ENCODE assay signal across 8 mouse cellular contexts in genomic region chr1:177259038-177259600, GRCm38 (mm10). TPM values are rescaled to one million over a fixed set of nuclear protein-coding genes. Genes with fewer than 3 reads are reported as not detected.
DNase-seq lines count a peak whose midpoint lies in the region; ATAC-seq and TF ChIP-seq lines count a peak whose summit lies in the region.

No protein-coding gene starts in this region.

- H3K36me3 ChIP-seq in embryonic facial prominence, embryonic 11.5 days (replicated peaks; ENCODE audit: control insufficient read depth, insufficient read depth, low read depth, low read length), result no peaks in the 10 kb centered on the region
- no peaks in the 10 kb centered on the region for H3K36me3 ChIP-seq in neural tube, embryonic 12.5 days

- H3K4me1 ChIP-seq in embryonic facial prominence, embryonic 11.5 days (ENCODE audit: control insufficient read depth, insufficient read depth, low read length), result no peaks in the 10 kb centered on the region; the same call in 1 of the 2 replicates
- H3K4me1 ChIP-seq in neural tube, embryonic 12.5 days, result peaks cover 11% of the 10 kb centered on the region; the same call in 1 of the 2 replicates

- peak overlapping the region; percentile 73 for H3K4me3 ChIP-seq in left cerebral cortex, adult 2 months
- peak overlapping the region; percentile 91 for H3K4me3 ChIP-seq in embryonic facial prominence, embryonic 11.5 days (ENCODE audit: low read depth, low read length)
- peak overlapping the region; percentile 83 for H3K4me3 ChIP-seq in neural tube, embryonic 12.5 days

- peak overlapping the region; percentile 91 for H3K9ac ChIP-seq in embryonic facial prominence, embryonic 11.5 days (replicated peaks; ENCODE audit: low read length)
- peak overlapping the region; percentile 97 for H3K9ac ChIP-seq in neural tube, embryonic 12.5 days

- H3K27ac ChIP-seq in left cerebral cortex, adult 2 months, result peak overlapping the region; percentile 98
- H3K27ac ChIP-seq in embryonic facial prominence, embryonic 11.5 days (replicated peaks; ENCODE audit: low read depth, low read length), result peak overlapping the region; percentile 98
- H3K27ac ChIP-seq in neural tube, embryonic 12.5 days, result peak overlapping the region; percentile 100

- TF ChIP-seq CTCF in left cerebral cortex, adult 2 months (IDR thresholded peaks at IDR 0.05), result no peak

- H3K9me3 ChIP-seq in embryonic facial prominence, embryonic 11.5 days (replicated peaks; ENCODE audit: control insufficient read depth, low read length), result no peaks in the 10 kb centered on the region
- no peaks in the 10 kb centered on the region for H3K9me3 ChIP-seq in neural tube, embryonic 12.5 days

- no peaks in the 10 kb centered on the region for H3K27me3 ChIP-seq in embryonic facial prominence, embryonic 11.5 days (ENCODE audit: control insufficient read depth, insufficient read depth, low read length)
- no peaks in the 10 kb centered on the region for H3K27me3 ChIP-seq in neural tube, embryonic 12.5 days (replicated peaks)

- ATAC-seq in embryonic facial prominence, embryonic 11.5 days (replicated peaks; ENCODE audit: insufficient number of reproducible peaks, low FRiP score, low TSS enrichment, low read depth), result no peak
- ATAC-seq in inflammation-experienced regulatory T-cells, adult 6 months, result peak; percentile 30
- ATAC-seq in neural tube, embryonic 12.5 days (ENCODE audit: low FRiP score, low read depth), result no peak

- H3K4me2 ChIP-seq in embryonic facial prominence, embryonic 11.5 days (ENCODE audit: low read depth, low read length), result peak overlapping the region; percentile 67
- peak overlapping the region; percentile 93 for H3K4me2 ChIP-seq in neural tube, embryonic 12.5 days (replicated peaks)

- intact Hi-C loops in left cerebral cortex, adult 2 months (cut with DNase I), result loop anchor here (5.0 kb wide), 6 partner anchors 48 to 443 kb away; partner anchors contain the start of gene Zbtb18
- intact Hi-C loops in left cerebral cortex, postnatal 36 days (cut with DNase I), result loop anchor here (5.0 kb wide), 4 partner anchors 48 to 183 kb away; partner anchors contain the start of gene Zbtb18

- no peak for DNase-seq in left cerebral cortex, adult 2 months (ENCODE audit: extremely low spot score in 1 of 2, low spot score in 2 of 2)
- no peak for DNase-seq in left cerebral cortex, postnatal 36 days (ENCODE audit: low spot score in 2 of 2)
- DNase-seq in embryonic facial prominence, embryonic 11.5 days (ENCODE audit: low spot score), result no peak
- DNase-seq in spleen, adult 12 weeks (ENCODE audit: low spot score), result no peak
- no peak for DNase-seq in spleen, adult 18-20 months
- no peak for DNase-seq in MN1 (ENCODE audit: low spot score)

- 25% methylated on average over 16 of the region's 16 CpGs for WGBS in embryonic facial prominence, embryonic 11.5 days
- WGBS in neural tube, embryonic 12.5 days, result 21% methylated on average over 16 of the region's 16 CpGs

RNA-seq across cellular contexts. Expression of gene Akt3, which starts 1.1 kb away (rescaled TPM):
- total RNA-seq in left cerebral cortex, adult 2 months (2021), result 100 to 1,000 TPM; 257 to 258 TPM
- total RNA-seq in left cerebral cortex, postnatal 36 days (2021), result 100 to 1,000 TPM; 215 to 242 TPM
- polyA plus RNA-seq in embryonic facial prominence, embryonic 11.5 days (2014; fragmentation: Nextera tagmentation; extraction: Ambion mirVana), result 13.5 and 15.2 TPM in 2 replicates
- polyA plus RNA-seq in inflammation-experienced regulatory T-cells, adult 6 months (2017; shearing (Covaris generic)), result 1 to 10 TPM; 5.1 to 8.3 (median 5.8) TPM
- polyA plus RNA-seq in neural tube, embryonic 12.5 days (2016; fragmentation: Nextera tagmentation; extraction: Ambion mirVana), result 23.7 and 24.2 TPM in 2 replicates
